9 mouse cellular contexts compared by ENCODE assay signal in the genomic region with DNA sequence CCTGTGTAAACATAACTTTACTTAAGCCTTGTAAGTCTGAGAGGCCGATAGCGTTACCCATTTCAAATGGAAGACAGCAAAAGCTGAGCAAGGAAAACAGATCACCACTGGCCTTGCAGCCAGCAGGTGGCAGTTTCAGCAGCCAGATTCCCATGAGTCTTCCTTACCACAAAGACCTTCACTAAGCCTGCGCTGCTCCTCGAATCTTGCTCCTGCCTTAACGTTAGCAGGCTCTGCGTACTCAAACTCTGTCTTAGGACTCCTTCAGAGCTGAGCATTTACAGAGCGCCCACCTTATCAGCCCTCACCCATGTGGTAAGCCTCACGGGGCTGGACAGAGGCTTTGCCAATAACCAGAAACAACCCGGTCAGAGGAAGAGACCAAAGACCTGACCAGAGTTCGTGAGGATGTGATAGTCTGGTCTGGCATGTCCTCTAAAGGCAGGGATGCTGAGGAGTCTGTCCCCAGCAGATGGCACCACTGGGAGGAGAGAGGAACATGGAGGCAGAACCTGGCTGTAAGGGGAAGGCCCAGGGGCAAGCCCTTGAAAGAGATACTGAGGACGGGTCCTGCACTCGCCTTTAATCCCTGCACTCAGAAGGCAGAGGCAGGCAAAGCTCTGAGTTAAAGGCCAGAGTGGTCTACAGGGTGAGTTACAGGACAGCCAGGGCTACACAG. TPM values are rescaled to one million over a fixed set of nuclear protein-coding genes. Genes with fewer than 3 reads are reported as not detected.
DNase-seq lines count a peak whose midpoint lies in the region; ATAC-seq and TF ChIP-seq lines count a peak whose summit lies in the region.
"Had no signal": no experiment of that assay in that cellular context is flagged by ENCODE, and none has a peak within 500 bp of the region (broad histone marks: within the 10 kb centered on the region; RNA-seq: fewer than 3 reads in every experiment).

No protein-coding gene starts in this region.

- TF ChIP-seq POLR2A in cortical plate, adult 2 months (IDR thresholded peaks at IDR 0.05; ENCODE audit: extremely low read depth, insufficient read depth, low read length) = no peak

- H3K9me3 ChIP-seq in heart, embryonic 12.5 days (replicated peaks) = 0 out of 2 replicates have a peak, but pooled peaks cover 9% of the 10 kb centered on the region
- H3K9me3 ChIP-seq in lung, embryonic 14.5 days (ENCODE audit: low read depth, low read length) = no peaks in the 10 kb centered on the region

- H3K79me2 ChIP-seq in C2C12 (ENCODE audit: control insufficient read depth, insufficient read depth) = no peaks in the 10 kb centered on the region

- H3K79me3 ChIP-seq in C2C12 (ENCODE audit: low read depth) = no peaks in the 10 kb centered on the region

- no peak overlapping the region for H3K9ac ChIP-seq in heart, embryonic 12.5 days
- H3K9ac ChIP-seq in lung, embryonic 14.5 days = no peak overlapping the region
- H3K9ac ChIP-seq: embryonic facial prominence, embryonic 12.5 days had no signal

- H3K36me3 ChIP-seq in C2C12 (ENCODE audit: control insufficient read depth, insufficient read depth) = no peaks in the 10 kb centered on the region
- H3K36me3 ChIP-seq in heart, embryonic 12.5 days = no peaks in the 10 kb centered on the region; the same call in 1 of the 2 replicates
- no peaks in the 10 kb centered on the region for H3K36me3 ChIP-seq in lung, embryonic 14.5 days (ENCODE audit: insufficient read depth)
- H3K36me3 ChIP-seq: embryonic facial prominence, embryonic 12.5 days had no signal

- peak overlapping the region; percentile 38 for H3K4me2 ChIP-seq in heart, embryonic 12.5 days
- H3K4me2 ChIP-seq in lung, embryonic 14.5 days = no peak overlapping the region
- H3K4me2 ChIP-seq: embryonic facial prominence, embryonic 12.5 days had no signal

- TF ChIP-seq CTCF in C2C12 (IDR thresholded peaks at IDR 0.05; ENCODE audit: control insufficient read depth, insufficient read depth, insufficient read length) = peak; percentile 13
- peak; percentile 66 for TF ChIP-seq CTCF in cortical plate, adult 2 months (IDR thresholded peaks at IDR 0.05; ENCODE audit: extremely low read depth, insufficient read depth, low read length)
- peak; percentile 64 for TF ChIP-seq CTCF in lung, embryonic 14.5 days (IDR thresholded peaks at IDR 0.05; ENCODE audit: low read depth)

- H3K27me3 ChIP-seq in C2C12 (ENCODE audit: control insufficient read depth, insufficient read depth, insufficient read length) = peaks cover 7% of the 10 kb centered on the region
- no peaks in the 10 kb centered on the region for H3K27me3 ChIP-seq in heart, embryonic 12.5 days (replicated peaks)
- H3K27me3 ChIP-seq in lung, embryonic 14.5 days (ENCODE audit: insufficient read depth, low read length) = no peaks in the 10 kb centered on the region
- H3K27me3 ChIP-seq: embryonic facial prominence, embryonic 12.5 days had no signal

- 41% methylated on average over 12 of the region's 12 CpGs for WGBS in heart, embryonic 12.5 days
- WGBS in lung, embryonic 14.5 days = 45% methylated on average over 12 of the region's 12 CpGs

- peak; percentile 66 to 86 for DNase-seq in adrenal gland, adult (ENCODE audit: inconsistent age in 2 of 2, low spot score in 1 of 2)
- DNase-seq in kidney, adult 9 months = peak; percentile 41
- peak; percentile 66 for DNase-seq in lung, embryonic 14.5 days
- peak; percentile 43 for DNase-seq in retina, postnatal 1 day
- no peak for DNase-seq in T-cell, adult 2 months (ENCODE audit: low spot score)

- no peak overlapping the region for H3ac ChIP-seq in C2C12 (ENCODE audit: control insufficient read depth, insufficient read length, low read depth)

- H3K27ac ChIP-seq in cortical plate, adult 2 months (ENCODE audit: insufficient read depth, low read length) = no peak overlapping the region
- H3K27ac ChIP-seq in heart, embryonic 12.5 days (ENCODE audit: poor library complexity, severe bottlenecking) = no peak overlapping the region
- no peak overlapping the region for H3K27ac ChIP-seq in lung, embryonic 14.5 days (ENCODE audit: low read depth)
- H3K27ac ChIP-seq: embryonic facial prominence, embryonic 12.5 days had no signal

- peaks cover 23% of the 10 kb centered on the region for H3K4me1 ChIP-seq in cortical plate, adult 2 months (ENCODE audit: control insufficient read depth, insufficient read depth, low read length)
- peaks cover 19% of the 10 kb centered on the region for H3K4me1 ChIP-seq in heart, embryonic 12.5 days (replicated peaks)
- H3K4me1 ChIP-seq in lung, embryonic 14.5 days (ENCODE audit: insufficient read depth) = no peaks in the 10 kb centered on the region

- peak; percentile 36; the same call in 1 of the 2 replicates for ATAC-seq in heart, embryonic 12.5 days (ENCODE audit: insufficient number of reproducible peaks, low FRiP score)
- ATAC-seq in lung, embryonic 14.5 days (ENCODE audit: insufficient read depth) = peak; percentile 59; the same call in 1 of the 2 replicates

- no peak overlapping the region for H3K4me3 ChIP-seq in C2C12 (ENCODE audit: insufficient read depth, poor library complexity, severe bottlenecking)
- no peak overlapping the region for H3K4me3 ChIP-seq in cortical plate, adult 2 months (ENCODE audit: insufficient read depth, low read length)
- H3K4me3 ChIP-seq in heart, embryonic 12.5 days = no peak overlapping the region
- H3K4me3 ChIP-seq in lung, embryonic 14.5 days (ENCODE audit: low read depth, low read length) = no peak overlapping the region
- H3K4me3 ChIP-seq: embryonic facial prominence, embryonic 12.5 days had no signal

TF ChIP-seq in C2C12, 6 proteins besides CTCF, POLR2A, EP300 and RAD21:
- TF ChIP-seq MAX (IDR thresholded peaks at IDR 0.05) (no peak), MYOD1 (IDR thresholded peaks at IDR 0.05; ENCODE audit: control insufficient read depth, insufficient read length, low read depth) (no peak), FOSL1 (IDR thresholded peaks at IDR 0.05; ENCODE audit: insufficient read depth, low read length, poor library complexity, severe bottlenecking) (no peak), MYOG (IDR thresholded peaks at IDR 0.05; ENCODE audit: control insufficient read depth, extremely low read depth, insufficient read length) (no peak), CEBPB (IDR thresholded peaks at IDR 0.05; ENCODE audit: low read depth) (no peak), USF1 (IDR thresholded peaks at IDR 0.05; ENCODE audit: low read depth) (no peak)

RNA-seq across cellular contexts. Expression of gene Mark1, which starts 33.5 kb away (rescaled TPM):
- polyA plus RNA-seq in C2C12 (2012; fragmentation: generic; extraction: Trizol) = not detected
- 49.7 and 53.1 TPM in 2 replicates for polyA plus RNA-seq in cortical plate, adult 2 months (2012; rRNA removed)
- polyA plus RNA-seq in heart, embryonic 12.5 days (2016; fragmentation: Nextera tagmentation; extraction: Ambion mirVana) = 2.1 and 2.2 TPM in 2 replicates
- 2.5 and 3.0 TPM in 2 replicates for polyA plus RNA-seq in lung, embryonic 14.5 days (2014; fragmentation: Nextera tagmentation; extraction: Ambion mirVana)

Comparison
In these comparisons a context has a peak if more than half of its experiments do, and no peak if none do; other contexts are left out.
1. CTCF ChIP-seq: peak in every context shown above with its lines; median percentile 66 in cortical plate, adult 2 months; 64 in lung, embryonic 14.5 days; 13 in C2C12.
2. RNA of gene Mark1, which starts 33.5 kb away (polyA plus RNA-seq): 49.7 to 53.1 TPM in cortical plate, adult 2 months; 2.5 to 3.0 TPM in lung, embryonic 14.5 days, 2.1 to 2.2 TPM in heart, embryonic 12.5 days and not detected in C2C12 (single experiment); every median in the first group is over 10 times any median in the second.